ENCODE assay signal across 10 mouse cellular contexts in genomic region chr8:104632486-104632885, GRCm38 (mm10). TPM values are rescaled to one million over a fixed set of nuclear protein-coding genes. Genes with fewer than 3 reads are reported as not detected.
A peak's percentile ranks its signal among the peaks of the same experiment; 100 is the strongest.
DNase-seq lines count a peak whose midpoint lies in the region.
"Had no signal": no experiment of that assay in that cellular context is flagged by ENCODE, and none has a peak within 500 bp of the region (broad histone marks: within the 10 kb centered on the region; RNA-seq: fewer than 3 reads in every experiment).

No protein-coding gene starts in this region.

- peaks cover 51% of the 10 kb centered on the region for H3K4me1 ChIP-seq in heart, embryonic 10.5 days

- peak overlapping the region; percentile 79 for H3K4me3 ChIP-seq in heart, embryonic 10.5 days
- H3K4me3 ChIP-seq: liver, embryonic 13.5 days had no signal

- no peak for DNase-seq in heart, embryonic 10.5 days (ENCODE audit: low spot score)
- no peak for DNase-seq in heart, postnatal 14 days
- peak; percentile 44 for DNase-seq in right cerebral cortex, adult 18-20 months
- no peak for DNase-seq in right cerebral cortex, postnatal 4 days
- peak; percentile 26 to 65 for DNase-seq in frontal cortex, postnatal 10 days (ENCODE audit: low spot score in 2 of 2)
- peak; percentile 59 to 64 for DNase-seq in right cerebral cortex, adult 2 months (ENCODE audit: low spot score in 2 of 2)
- no peak for DNase-seq in embryo, embryonic 11 days
- DNase-seq in adrenal gland, adult 8-10 months: no peak
- DNase-seq: liver, embryonic 13.5 days had no signal

- peak overlapping the region; percentile 93 for H3K27ac ChIP-seq in heart, embryonic 10.5 days
- H3K27ac ChIP-seq: liver, embryonic 13.5 days had no signal

- peaks cover 50% of the 10 kb centered on the region for H3K36me3 ChIP-seq in heart, embryonic 10.5 days

- WGBS in heart, embryonic 10.5 days: 62% methylated on average over 6 of the region's 6 CpGs

- intact Hi-C loops in heart, postnatal 14 days (cut with DNase I): no loop called here

- no peaks in the 10 kb centered on the region for H3K9me3 ChIP-seq in heart, embryonic 10.5 days
- H3K9me3 ChIP-seq: liver, embryonic 13.5 days had no signal

- H3K27me3 ChIP-seq in heart, embryonic 10.5 days (ENCODE audit: insufficient read depth, poor library complexity, severe bottlenecking): peaks cover 20% of the 10 kb centered on the region; the same call in 1 of the 2 replicates

RNA-seq across cellular contexts. Expression of gene Rrad, which starts 1.4 kb away (rescaled TPM):
- 200 and 322 TPM in 2 replicates for polyA plus RNA-seq in heart, embryonic 10.5 days (2016; fragmentation: Nextera tagmentation; extraction: Ambion mirVana)
- 100 to 1,000 TPM; 198 to 203 TPM for total RNA-seq in heart, postnatal 14 days (2021)
- total RNA-seq in adrenal gland, adult 8-10 months (2022): 10 to 100 TPM in 2 of 4 experiments, 1 to 10 TPM in 2; 2.7 to 16.3 (median 7.6) TPM

RNA-seq across cellular contexts. Expression of gene Cdh16, which starts 8.3 kb away (rescaled TPM):
- polyA plus RNA-seq in heart, embryonic 10.5 days (2016; fragmentation: Nextera tagmentation; extraction: Ambion mirVana): 8.0 and 21.0 TPM in 2 replicates
- total RNA-seq in heart, postnatal 14 days (2021): 1 to 10 TPM; 3.3 to 3.5 TPM
- total RNA-seq in adrenal gland, adult 8-10 months (2022): under 1 TPM in 1 of 4 experiments, not detected in 3; 0.24 TPM
- total RNA-seq: hematopoietic stem cell, adult 5-6 weeks had no signal
- polyA plus RNA-seq: liver, embryonic 13.5 days had no signal

RNA-seq across cellular contexts. Expression of gene Ciao2b, which starts 9.3 kb away (rescaled TPM):
- polyA plus RNA-seq in heart, embryonic 10.5 days (2016; fragmentation: Nextera tagmentation; extraction: Ambion mirVana): 198 and 244 TPM in 2 replicates
- total RNA-seq in heart, postnatal 14 days (2021): 10 to 100 TPM; 52.9 to 63.6 TPM
- 10 to 100 TPM; 33.1 to 44.9 (median 41.1) TPM for total RNA-seq in adrenal gland, adult 8-10 months (2022)

RNA-seq across cellular contexts. Expression of gene Pdp2, which starts 41.2 kb away (rescaled TPM):
- 10.9 and 11.0 TPM in 2 replicates for polyA plus RNA-seq in heart, embryonic 10.5 days (2016; fragmentation: Nextera tagmentation; extraction: Ambion mirVana)
- 10 to 100 TPM; 17.0 to 18.2 TPM for total RNA-seq in heart, postnatal 14 days (2021)
- 10 to 100 TPM; 31.7 to 43.6 (median 38.0) TPM for total RNA-seq in adrenal gland, adult 8-10 months (2022)

Comparison
In these comparisons a context has a peak if more than half of its experiments do, and no peak if none do; other contexts are left out.
1. DNase-seq: peak in right cerebral cortex, adult 18-20 months (single experiment), frontal cortex, postnatal 10 days (2 of 2) and right cerebral cortex, adult 2 months (2 of 2); none in heart, embryonic 10.5 days (single experiment), heart, postnatal 14 days (0 of 2), right cerebral cortex, postnatal 4 days (single experiment), embryo, embryonic 11 days (single experiment) and adrenal gland, adult 8-10 months (single experiment).
2. RNA of gene Rrad, which starts 1.4 kb away (total RNA-seq): 198 to 203 TPM in heart, postnatal 14 days; 2.7 to 16.3 TPM in adrenal gland, adult 8-10 months; every median in the first group is over 10 times any median in the second.